Mouse (Mus musculus): ENCODE data around the gene Stt3b.

GRCm38 (mm10) chr9:115296738-115297137 is 13.5 kb downstream of the Stt3b start:
- no peak for TF ChIP-seq EP300 (IDR thresholded peaks at IDR 0.05)
- no peak for TF ChIP-seq CTCF (IDR thresholded peaks at IDR 0.05)
